Mouse (Mus musculus): Measurements from ENCODE around the gene Tns1.

DNA sequence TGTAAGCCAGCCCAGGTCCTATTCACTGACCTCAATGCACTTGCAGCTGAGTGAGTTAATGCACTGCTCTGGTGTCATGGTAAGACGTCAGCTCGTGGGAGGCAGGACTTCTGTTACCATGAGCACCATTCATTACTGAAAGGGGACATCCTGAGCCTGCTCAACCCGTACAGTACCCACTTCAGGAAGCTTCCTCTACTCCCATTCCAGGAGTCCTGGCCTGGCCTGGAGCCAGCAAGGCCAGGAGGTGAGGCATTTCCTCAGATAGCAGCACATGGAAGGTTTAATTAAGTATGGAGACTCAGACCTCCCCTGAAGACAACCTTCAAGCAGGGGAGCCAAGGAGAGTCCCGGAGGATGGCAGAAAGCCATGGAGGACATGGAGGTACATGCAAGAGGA is 169.6 kb downstream of the Tns1 start:
- no peak for TF ChIP-seq CTCF (conservative IDR thresholded peaks at IDR 0.05; ENCODE audit: low read length)
- TF ChIP-seq POU5F1 (IDR thresholded peaks at IDR 0.05; ENCODE audit: borderline replicate concordance, low read length) = no peak

All from E14TG2a.4 (cell line).